8 mouse cellular contexts compared by ENCODE assay signal in the genomic region with DNA sequence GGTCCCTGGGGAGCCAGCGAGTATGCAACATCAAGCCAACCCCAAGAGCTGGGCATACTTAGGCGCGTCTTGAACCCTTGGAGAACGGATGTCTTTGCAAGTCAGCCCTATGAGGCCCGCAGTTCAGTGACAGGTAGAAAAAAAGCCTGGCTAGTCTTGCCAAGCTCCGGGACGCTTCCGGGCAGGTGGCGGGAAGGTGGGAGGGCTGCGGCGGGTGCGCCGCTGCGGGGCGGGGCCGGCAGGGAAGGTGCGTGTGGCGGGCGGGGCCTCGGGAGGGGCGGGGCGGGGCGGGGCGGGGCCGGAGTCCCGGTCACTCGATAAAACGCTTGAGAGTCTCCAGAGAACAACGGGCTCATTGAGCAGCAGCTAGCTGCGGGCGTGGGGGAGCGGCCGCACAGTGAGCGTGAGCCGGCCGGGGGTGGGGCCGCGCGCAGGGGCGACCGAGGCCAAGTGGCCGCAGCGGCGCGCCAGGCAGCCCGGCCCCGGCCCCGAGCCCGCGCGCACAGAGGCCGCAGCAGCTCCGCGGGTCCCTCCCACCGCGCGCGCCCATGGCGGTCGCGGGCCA. TPM values are rescaled to one million over a fixed set of nuclear protein-coding genes. Genes with fewer than 3 reads are reported as not detected.
DNase-seq lines count a peak whose midpoint lies in the region; ATAC-seq and TF ChIP-seq lines count a peak whose summit lies in the region.

No protein-coding gene starts in this region.

- no peaks in the 10 kb centered on the region for H3K9me3 ChIP-seq in forebrain, postnatal 0 days (ENCODE audit: low read length)
- no peaks in the 10 kb centered on the region for H3K9me3 ChIP-seq in hindbrain, embryonic 10.5 days

- H3K4me1 ChIP-seq in forebrain, postnatal 0 days (ENCODE audit: insufficient read depth) = peaks cover 3% of the 10 kb centered on the region; the same call in 1 of the 2 replicates
- H3K4me1 ChIP-seq in hindbrain, embryonic 10.5 days (replicated peaks) = peaks cover 29% of the 10 kb centered on the region

- peak; percentile 81 for DNase-seq in R1 (ENCODE audit: low read depth, low spot score)
- peak; percentile 29 for DNase-seq in cerebellum, adult 8-10 months
- DNase-seq in forebrain, postnatal 0 days = peak; percentile 33
- DNase-seq in hindbrain, embryonic 10.5 days (ENCODE audit: low spot score) = peak; percentile 82
- peak; percentile 34 to 55 for DNase-seq in layer of hippocampus, postnatal 25 days (ENCODE audit: extremely low spot score in 1 of 2, low spot score in 1 of 2)
- peak; percentile 74 for DNase-seq in lung, postnatal 14 days
- DNase-seq in ovary, postnatal 36 days (ENCODE audit: low spot score) = peak; percentile 78
- DNase-seq in thymus, postnatal 14 days = peak; percentile 90

- H3K4me2 ChIP-seq in forebrain, postnatal 0 days (ENCODE audit: low read depth) = peak overlapping the region; percentile 97

- peak; percentile 83 for ATAC-seq in forebrain, postnatal 0 days

- H3K4me3 ChIP-seq in forebrain, postnatal 0 days (ENCODE audit: low read depth, low read length) = peak overlapping the region; percentile 82
- H3K4me3 ChIP-seq in hindbrain, embryonic 10.5 days = peak overlapping the region; percentile 88

- no peaks in the 10 kb centered on the region for H3K36me3 ChIP-seq in forebrain, postnatal 0 days (ENCODE audit: insufficient read depth)
- no peaks in the 10 kb centered on the region for H3K36me3 ChIP-seq in hindbrain, embryonic 10.5 days

- H3K27me3 ChIP-seq in forebrain, postnatal 0 days (ENCODE audit: insufficient read depth, low read length) = no peaks in the 10 kb centered on the region; the same call in 1 of the 2 replicates
- H3K27me3 ChIP-seq in hindbrain, embryonic 10.5 days (ENCODE audit: insufficient read depth, poor library complexity, severe bottlenecking) = peaks cover 28% of the 10 kb centered on the region

- no peak for TF ChIP-seq CTCF in forebrain, postnatal 0 days (IDR thresholded peaks at IDR 0.05; ENCODE audit: low read depth)

- 2% methylated on average over 59 of the region's 61 CpGs for whole genome bisulfite sequencing in forebrain, postnatal 0 days
- WGBS in hindbrain, embryonic 10.5 days = 1% methylated on average over 61 of the region's 61 CpGs

- H3K27ac ChIP-seq in forebrain, postnatal 0 days (ENCODE audit: low read depth, low read length) = peak overlapping the region; percentile 64
- H3K27ac ChIP-seq in hindbrain, embryonic 10.5 days = peak overlapping the region; percentile 92

- H3K9ac ChIP-seq in forebrain, postnatal 0 days = peak overlapping the region; percentile 72

RNA-seq across cellular contexts. Expression of a gene that starts 41.3 kb away (rescaled TPM):
- 37.5 and 52.3 TPM in 2 replicates for total RNA-seq in forebrain, postnatal 0 days (2014; rRNA removed)
- polyA plus RNA-seq in forebrain, postnatal 0 days (2015; fragmentation: Nextera tagmentation; extraction: Ambion mirVana) = 11.7 and 16.8 TPM in 2 replicates
- polyA plus RNA-seq in hindbrain, embryonic 10.5 days (2016; fragmentation: Nextera tagmentation; extraction: Ambion mirVana) = 19.5 and 28.0 TPM in 2 replicates
- total RNA-seq in layer of hippocampus, postnatal 25 days (2021) = 10 to 100 TPM; 27.2 to 35.7 TPM

Comparison
In these comparisons a context has a peak if more than half of its experiments do, and no peak if none do; other contexts are left out.
1. Peak in every context shown above with its lines: DNase-seq, ATAC-seq, H3K4me3 ChIP-seq and H3K27ac ChIP-seq.
2. DNase-seq: peak in every context shown above with its lines; median percentile 90 in thymus, postnatal 14 days; 82 in hindbrain, embryonic 10.5 days; 81 in R1; 78 in ovary, postnatal 36 days; 74 in lung, postnatal 14 days; 44 in layer of hippocampus, postnatal 25 days; 33 in forebrain, postnatal 0 days; 29 in cerebellum, adult 8-10 months.